Comparison of ENCODE assay signal across 35 mouse cellular contexts in genomic region chr10:117655460-117655859, GRCm38 (mm10).
"Had no signal": no experiment of that assay in that cellular context is flagged by ENCODE, and none has a peak within 500 bp of the region (broad histone marks: within the 10 kb centered on the region; RNA-seq: fewer than 3 reads in every experiment).

No protein-coding gene starts in this region.

- H3K9me3 ChIP-seq: heart, embryonic 12.5 days; heart, embryonic 13.5 days; heart, embryonic 15.5 days; hindbrain, embryonic 10.5 days; hindbrain, embryonic 12.5 days; hindbrain, embryonic 13.5 days; hindbrain, embryonic 15.5 days; intestine, embryonic 15.5 days; kidney, embryonic 15.5 days had no signal

- H3K27me3 ChIP-seq: heart, embryonic 12.5 days; heart, embryonic 13.5 days; heart, embryonic 15.5 days; hindbrain, embryonic 12.5 days; hindbrain, embryonic 15.5 days; intestine, embryonic 15.5 days; kidney, embryonic 15.5 days had no signal

- H3K9ac ChIP-seq: heart, embryonic 12.5 days; heart, embryonic 13.5 days; heart, embryonic 15.5 days; hindbrain, embryonic 12.5 days; hindbrain, embryonic 13.5 days; hindbrain, embryonic 14.5 days; hindbrain, embryonic 15.5 days; intestine, embryonic 15.5 days; kidney, embryonic 15.5 days had no signal

- ATAC-seq: hindbrain, embryonic 16.5 days; hindbrain, postnatal 0 days; inflammation-experienced regulatory T-cells, adult 6 months; intestine, embryonic 15.5 days; intestine, embryonic 16.5 days; intestine, postnatal 0 days had no signal

- H3K27ac ChIP-seq: heart, embryonic 13.5 days; heart, embryonic 15.5 days; hindbrain, embryonic 10.5 days; hindbrain, embryonic 12.5 days; hindbrain, embryonic 13.5 days; hindbrain, embryonic 14.5 days; hindbrain, embryonic 15.5 days; hindbrain, postnatal 0 days; intestine, embryonic 15.5 days; kidney, embryonic 15.5 days; kidney, postnatal 0 days; layer of hippocampus, adult 2 months; left cerebral cortex, adult 2 months had no signal

- DNase-seq: heart, postnatal 10 days; heart, postnatal 14 days; heart, postnatal 36 days; heart, postnatal 4 days; kidney, adult 11 months; kidney, adult 18-20 months; kidney, adult 2 months; kidney, adult 8-10 months; kidney, adult 9 months; kidney, postnatal 10 days; kidney, postnatal 14 days; kidney, postnatal 25 days; kidney, postnatal 36 days; kidney, postnatal 4 days; layer of hippocampus, adult 9-11 months; layer of hippocampus, postnatal 36 days had no signal

- H3K4me1 ChIP-seq: heart, embryonic 12.5 days; heart, embryonic 13.5 days; heart, embryonic 15.5 days; hindbrain, embryonic 12.5 days; hindbrain, embryonic 13.5 days; hindbrain, embryonic 15.5 days; intestine, embryonic 15.5 days had no signal

- H3K4me2 ChIP-seq: heart, embryonic 11.5 days; heart, embryonic 12.5 days; heart, embryonic 13.5 days; heart, embryonic 15.5 days; hindbrain, embryonic 12.5 days; hindbrain, embryonic 13.5 days; hindbrain, embryonic 14.5 days; hindbrain, embryonic 15.5 days; intestine, embryonic 15.5 days; kidney, embryonic 15.5 days had no signal

- H3K36me3 ChIP-seq: heart, embryonic 12.5 days; heart, embryonic 13.5 days; heart, embryonic 15.5 days; hindbrain, embryonic 10.5 days; hindbrain, embryonic 12.5 days; hindbrain, embryonic 13.5 days; hindbrain, embryonic 15.5 days; intestine, embryonic 15.5 days; kidney, embryonic 15.5 days had no signal

- H3K4me3 ChIP-seq: heart, embryonic 12.5 days; heart, embryonic 13.5 days; heart, embryonic 15.5 days; hindbrain, embryonic 10.5 days; hindbrain, embryonic 12.5 days; hindbrain, embryonic 13.5 days; hindbrain, embryonic 15.5 days; intestine, embryonic 15.5 days; kidney, embryonic 15.5 days; layer of hippocampus, adult 2 months; left cerebral cortex, adult 2 months had no signal
